Mouse (Mus musculus): ENCODE measurements around the gene Uchl3.

DNA sequence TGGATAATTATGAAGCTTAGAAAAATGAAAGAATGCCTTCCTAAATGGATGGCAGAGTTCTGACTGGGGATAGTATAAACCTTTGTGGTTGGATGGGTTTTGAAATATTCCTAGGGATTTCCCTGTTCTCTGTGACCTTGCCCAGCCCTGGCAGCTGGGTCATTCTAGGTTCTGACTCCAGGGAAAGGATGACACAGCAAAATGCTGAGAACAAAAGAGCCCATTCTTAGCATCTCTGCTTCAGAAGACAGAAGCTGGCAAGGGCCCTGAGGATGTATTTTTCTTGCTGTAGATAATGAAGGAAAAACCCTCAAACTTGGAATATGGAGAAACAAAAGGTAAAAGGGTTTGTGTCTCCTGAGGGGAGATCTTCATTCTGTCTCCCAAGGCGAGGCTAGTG, 40.6 kb upstream of the Uchl3 start:
- TF ChIP-seq CHD2 (IDR thresholded peaks at IDR 0.05; ENCODE audit: low read depth, low read length) (no peak), MAFK (IDR thresholded peaks at IDR 0.05; ENCODE audit: insufficient read depth, low read depth, low read length) (peak; percentile 80)
